Mouse (Mus musculus): ENCODE results near the gene Saxo2.

- TF ChIP-seq GATA1 (IDR thresholded peaks at IDR 0.05; ENCODE audit: low read depth, low read length): no peak
- no peak for TF ChIP-seq CTCF (IDR thresholded peaks at IDR 0.05 in 2 of 3, conservative IDR thresholded peaks at IDR 0.05 in 1 of 3; ENCODE audit: control insufficient read depth in 1 of 3, insufficient read depth in 1 of 3, low read depth in 2 of 3, low read length in 3 of 3, poor library complexity in 1 of 3, severe bottlenecking in 1 of 3)
- no peak for TF ChIP-seq NELFE (IDR thresholded peaks at IDR 0.05; ENCODE audit: low read depth, low read length)
These were observed 419 bp downstream of the Saxo2 start for GRCm38 (mm10) chr7:82647909-82648308.

All from MEL (cell line).